ENCODE assay signal across 11 mouse cellular contexts in the genomic region with DNA sequence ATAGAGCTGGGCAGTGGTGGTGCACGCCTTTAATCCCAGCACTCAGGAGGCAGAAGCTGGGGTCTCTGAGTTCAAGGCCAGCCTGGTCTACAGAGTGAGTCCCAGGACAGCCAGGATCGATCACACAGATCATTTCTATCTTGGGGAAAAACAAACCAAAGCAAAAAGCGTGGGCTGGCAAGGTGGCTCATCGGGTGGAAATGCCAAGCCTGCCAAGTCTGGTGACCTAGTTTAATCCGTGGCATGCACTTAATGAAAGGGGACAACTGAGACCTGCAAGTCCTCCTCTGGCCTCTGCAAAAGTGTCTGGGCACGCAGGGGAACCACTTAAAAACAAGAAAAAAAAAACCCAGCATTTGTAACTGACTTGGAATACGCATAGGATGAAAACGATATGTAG. TPM values are rescaled to one million over a fixed set of nuclear protein-coding genes. Genes with fewer than 3 reads are reported as not detected.
DNase-seq lines count a peak whose midpoint lies in the region; ATAC-seq and TF ChIP-seq lines count a peak whose summit lies in the region.
"Had no signal": no experiment of that assay in that cellular context is flagged by ENCODE, and none has a peak within 500 bp of the region (broad histone marks: within the 10 kb centered on the region; RNA-seq: fewer than 3 reads in every experiment).

No protein-coding gene starts in this region.

- no peak overlapping the region for H3K4me3 ChIP-seq in intestine, postnatal 0 days (ENCODE audit: low read depth, low read length)
- no peak overlapping the region for H3K4me3 ChIP-seq in intestine, embryonic 15.5 days (replicated peaks)
- H3K4me3 ChIP-seq in liver, embryonic 15.5 days (replicated peaks), result no peak overlapping the region
- H3K4me3 ChIP-seq: heart, embryonic 12.5 days; hindbrain, embryonic 12.5 days had no signal

- H3K27me3 ChIP-seq in intestine, postnatal 0 days (replicated peaks; ENCODE audit: control insufficient read depth, insufficient read depth, low read length), result no peaks in the 10 kb centered on the region
- H3K27me3 ChIP-seq in intestine, embryonic 15.5 days (replicated peaks), result no peaks in the 10 kb centered on the region
- H3K27me3 ChIP-seq in liver, embryonic 15.5 days, result no peaks in the 10 kb centered on the region
- H3K27me3 ChIP-seq: heart, embryonic 12.5 days had no signal

- no peak overlapping the region for H3K9ac ChIP-seq in intestine, postnatal 0 days (ENCODE audit: low read depth, low read length)
- H3K9ac ChIP-seq in intestine, embryonic 15.5 days, result no peak overlapping the region
- no peak overlapping the region for H3K9ac ChIP-seq in liver, embryonic 15.5 days
- H3K9ac ChIP-seq: hindbrain, embryonic 12.5 days had no signal

- peak overlapping the region; percentile 49; the same call in 1 of the 2 replicates for H3K4me2 ChIP-seq in intestine, postnatal 0 days (replicated peaks; ENCODE audit: low read depth)
- no peak overlapping the region for H3K4me2 ChIP-seq in intestine, embryonic 15.5 days (replicated peaks)
- H3K4me2 ChIP-seq in liver, embryonic 15.5 days, result peak overlapping the region; percentile 61; the same call in 1 of the 2 replicates
- H3K4me2 ChIP-seq: hindbrain, embryonic 12.5 days had no signal

- H3K9me3 ChIP-seq in intestine, postnatal 0 days (ENCODE audit: control insufficient read depth), result no peaks in the 10 kb centered on the region
- H3K9me3 ChIP-seq in intestine, embryonic 15.5 days, result no peaks in the 10 kb centered on the region
- no peaks in the 10 kb centered on the region for H3K9me3 ChIP-seq in liver, embryonic 15.5 days (replicated peaks)
- H3K9me3 ChIP-seq: heart, embryonic 12.5 days; hindbrain, embryonic 12.5 days; midbrain, embryonic 10.5 days had no signal

- ATAC-seq in intestine, postnatal 0 days, result no peak
- no peak for ATAC-seq in intestine, embryonic 15.5 days
- ATAC-seq in liver, embryonic 15.5 days (ENCODE audit: insufficient read depth), result no peak

- H3K4me1 ChIP-seq in intestine, postnatal 0 days (replicated peaks; ENCODE audit: control insufficient read depth, insufficient read depth, low read length), result peaks cover 7% of the 10 kb centered on the region; the same call in 1 of the 2 replicates
- H3K4me1 ChIP-seq in intestine, embryonic 15.5 days (replicated peaks), result peaks cover 12% of the 10 kb centered on the region
- peaks cover 78% of the 10 kb centered on the region for H3K4me1 ChIP-seq in liver, embryonic 15.5 days (replicated peaks)

- no peaks in the 10 kb centered on the region for H3K36me3 ChIP-seq in intestine, postnatal 0 days (ENCODE audit: control insufficient read depth, insufficient read depth)
- no peaks in the 10 kb centered on the region for H3K36me3 ChIP-seq in intestine, embryonic 15.5 days
- H3K36me3 ChIP-seq in liver, embryonic 15.5 days (replicated peaks), result no peaks in the 10 kb centered on the region
- H3K36me3 ChIP-seq: heart, embryonic 12.5 days; hindbrain, embryonic 12.5 days; midbrain, embryonic 10.5 days had no signal

- 79% methylated on average over 8 of the region's 8 CpGs for WGBS in intestine, postnatal 0 days
- 75% methylated on average over 8 of the region's 8 CpGs for WGBS in intestine, embryonic 15.5 days
- WGBS in liver, embryonic 15.5 days (ENCODE audit: insufficient replicate concordance), result 67% methylated on average over 8 of the region's 8 CpGs

- TF ChIP-seq CTCF in intestine, postnatal 0 days (IDR thresholded peaks at IDR 0.05; ENCODE audit: low read depth), result no peak

- DNase-seq in cerebellum, adult 11 months, result peak; percentile 30
- DNase-seq in cerebellum, adult 8-10 months, result no peak
- peak; percentile 60 for DNase-seq in MN1 (ENCODE audit: low spot score)
- no peak for DNase-seq in thymus, postnatal 0 days (ENCODE audit: low spot score)
- no peak for DNase-seq in right cerebral cortex, adult 2 months (ENCODE audit: low spot score in 2 of 2)

- no peak overlapping the region for H3K27ac ChIP-seq in intestine, postnatal 0 days (ENCODE audit: low read depth, low read length)
- no peak overlapping the region for H3K27ac ChIP-seq in intestine, embryonic 15.5 days
- no peak overlapping the region; the same call in 1 of the 2 replicates for H3K27ac ChIP-seq in liver, embryonic 15.5 days (replicated peaks)
- H3K27ac ChIP-seq: hindbrain, embryonic 12.5 days had no signal

RNA-seq across cellular contexts. Expression of a gene that starts 26.2 kb away (rescaled TPM):
- polyA plus RNA-seq in intestine, postnatal 0 days (2015; fragmentation: Nextera tagmentation; extraction: Ambion mirVana), result 22,808 and 23,070 TPM in 2 replicates
- 14,579 and 17,104 TPM in 2 replicates for polyA plus RNA-seq in intestine, embryonic 15.5 days (2015; fragmentation: Nextera tagmentation; extraction: Ambion mirVana)
- polyA plus RNA-seq in liver, embryonic 15.5 days (2015; fragmentation: Nextera tagmentation; extraction: Ambion mirVana), result 5,733 and 6,728 TPM in 2 replicates
- 27,108 and 27,970 TPM in 2 replicates for polyA plus RNA-seq in thymus, postnatal 0 days (2015; fragmentation: Nextera tagmentation; extraction: Ambion mirVana)

RNA-seq across cellular contexts. Expression of a gene that starts 27.4 kb away (rescaled TPM):
- 36.5 and 37.1 TPM in 2 replicates for polyA plus RNA-seq in intestine, postnatal 0 days (2015; fragmentation: Nextera tagmentation; extraction: Ambion mirVana)
- polyA plus RNA-seq in intestine, embryonic 15.5 days (2015; fragmentation: Nextera tagmentation; extraction: Ambion mirVana), result 140 and 170 TPM in 2 replicates
- 23.0 and 23.4 TPM in 2 replicates for polyA plus RNA-seq in liver, embryonic 15.5 days (2015; fragmentation: Nextera tagmentation; extraction: Ambion mirVana)
- polyA plus RNA-seq in thymus, postnatal 0 days (2015; fragmentation: Nextera tagmentation; extraction: Ambion mirVana), result 33.5 and 37.0 TPM in 2 replicates

RNA-seq across cellular contexts. Expression of a gene that starts 37.5 kb away (rescaled TPM):
- polyA plus RNA-seq in intestine, postnatal 0 days (2015; fragmentation: Nextera tagmentation; extraction: Ambion mirVana), result 5.6 and 6.2 TPM in 2 replicates
- 11.1 and 11.4 TPM in 2 replicates for polyA plus RNA-seq in intestine, embryonic 15.5 days (2015; fragmentation: Nextera tagmentation; extraction: Ambion mirVana)
- polyA plus RNA-seq in liver, embryonic 15.5 days (2015; fragmentation: Nextera tagmentation; extraction: Ambion mirVana), result 3.3 and 4.2 TPM in 2 replicates
- polyA plus RNA-seq in thymus, postnatal 0 days (2015; fragmentation: Nextera tagmentation; extraction: Ambion mirVana), result 4.7 and 5.9 TPM in 2 replicates

Comparison
In these comparisons a context has a peak if more than half of its experiments do, and no peak if none do; other contexts are left out.
1. DNase-seq: peak in cerebellum, adult 11 months (single experiment) and MN1 (single experiment); none in cerebellum, adult 8-10 months (single experiment), thymus, postnatal 0 days (single experiment) and right cerebral cortex, adult 2 months (0 of 2).